Mouse (Mus musculus) spleen, adult 2 months (tissue): Measurements from ENCODE around the gene Nt5dc2. TPM values are rescaled to one million over a fixed set of nuclear protein-coding genes. Genes with fewer than 3 reads are reported as not detected.

Source experiments
- DNase-seq, 2 experiments: peaks; one replicate each; pipeline versions ENCODE4 v3.0.0 to v3.0.0-alpha.2; 2012 to 2021; ENCODE audit warnings: low spot score in 2 of 2, low read depth in 1 of 2
- H3K27ac ChIP-seq: fragments of 200-500 bp; 2 replicates; pipeline ENCODE4 v1.5.1; 2012; ENCODE audit warnings: low read length, inconsistent platforms; ENCODE audit not compliant: insufficient read depth
- H3K27me3 ChIP-seq: fragments of 200-500 bp; 2 replicates; pipeline ENCODE4 v1.6.1; 2012; ENCODE audit warnings: mild to moderate bottlenecking, moderate library complexity, low read length, inconsistent platforms; ENCODE audit not compliant: control insufficient read depth, insufficient read depth
- H3K36me3 ChIP-seq: fragments of 200-500 bp; 2 replicates; pipeline ENCODE4 v1.6.1; 2012; ENCODE audit warnings: mild to moderate bottlenecking, low read length, inconsistent platforms; ENCODE audit not compliant: control insufficient read depth, insufficient read depth
- H3K4me1 ChIP-seq: fragments of 200-500 bp; 2 replicates; pipeline ENCODE4 v1.6.1; 2011; ENCODE audit warnings: inconsistent platforms; ENCODE audit not compliant: control insufficient read depth, insufficient read depth, insufficient read length
- H3K4me3 ChIP-seq: fragments of 200-500 bp; 2 replicates; pipeline ENCODE4 v1.5.1; 2011; ENCODE audit warnings: mild to moderate bottlenecking, inconsistent platforms; ENCODE audit not compliant: insufficient read depth, insufficient read length; ENCODE audit errors: extremely low read depth
- CTCF ChIP-seq: fragments of 200-500 bp; IDR thresholded peaks from 2 replicates; pipeline ENCODE4 v1.5.1; 2011; ENCODE audit warnings: mild to moderate bottlenecking, inconsistent platforms; ENCODE audit not compliant: insufficient read depth, insufficient read length, insufficient replicate concordance; ENCODE audit errors: extremely low read depth
- POLR2A ChIP-seq: fragments of 200-500 bp; IDR thresholded peaks from 2 replicates; pipeline ENCODE4 v1.6.1; 2011; ENCODE audit warnings: low read depth, low read length, inconsistent platforms
- WGBS: fragments of 180-500 bp; shearing (Covaris S2); methylation state at CpG from one replicate; pipeline ENCODE4 v1.1.7; 2018; 5-methylcytosine and 5-hydroxymethylcytosine counted together
- polyA plus RNA-seq: library from polyadenylated mRNA; depleted of rRNA; stranded (reverse); fragments of >200 nt; gene quantifications from 2 replicates; pipeline ENCODE4 v1.2.3, GENCODE M21; 2012

Gene Nt5dc2
- polyA plus RNA-seq, 1 experiment: 30.3 TPM

- Histone ChIP-seq H3K36me3 (no peaks in the 10 kb centered on the region), H3K27ac (no peak overlapping the region), H3K4me3 (no peak overlapping the region), H3K4me1 (no peaks in the 10 kb centered on the region; the same call in 1 of the 2 replicates), H3K27me3 (no peaks in the 10 kb centered on the region)
- TF ChIP-seq CTCF: no peak
- WGBS: 82% methylated on average over 10 of the region's 10 CpGs
- DNase-seq: no peak
Measured at GRCm38 (mm10) chr14:31161638-31162037, 30.8 kb downstream of the Nt5dc2 start.

- no peak for DNase-seq
- H3K27me3 ChIP-seq: no peaks in the 10 kb centered on the region
Measured at GRCm38 (mm10) chr14:31164067-31164466, 33.2 kb downstream of the Nt5dc2 start.

GRCm38 (mm10) chr14:31165010-31165409 is 34.2 kb downstream of the Nt5dc2 start:
- TF ChIP-seq POLR2A: no peak
- no peak for TF ChIP-seq CTCF
- Histone ChIP-seq H3K27ac (no peak overlapping the region), H3K27me3 (no peaks in the 10 kb centered on the region), H3K4me1 (no peaks in the 10 kb centered on the region; the same call in 1 of the 2 replicates), H3K36me3 (no peaks in the 10 kb centered on the region), H3K4me3 (no peak overlapping the region)
- 68% methylated on average over 2 of the region's 2 CpGs for WGBS
- no peak for DNase-seq

More at GRCm38 (mm10) chr14:31164067-31164466, 33.2 kb downstream of the Nt5dc2 start:
- no peak for TF ChIP-seq CTCF
- no peak for TF ChIP-seq POLR2A
- H3K4me3 ChIP-seq: no peak overlapping the region
- no peaks in the 10 kb centered on the region for H3K36me3 ChIP-seq
- no peak overlapping the region for H3K27ac ChIP-seq
- H3K4me1 ChIP-seq: no peaks in the 10 kb centered on the region; the same call in 1 of the 2 replicates
- 71% methylated on average over 8 of the region's 8 CpGs for WGBS

GRCm38 (mm10) chr14:31165458-31165857 is 34.6 kb downstream of the Nt5dc2 start:
- no peak for TF ChIP-seq CTCF
- no peak for TF ChIP-seq POLR2A
- no peak for DNase-seq
- Histone ChIP-seq H3K4me1 (no peaks in the 10 kb centered on the region; the same call in 1 of the 2 replicates), H3K27ac (no peak overlapping the region), H3K36me3 (no peaks in the 10 kb centered on the region), H3K27me3 (no peaks in the 10 kb centered on the region), H3K4me3 (no peak overlapping the region)
- WGBS: 35% methylated on average over 7 of the region's 7 CpGs

GRCm38 (mm10) chr14:31165991-31166630 is 35.3 kb downstream of the Nt5dc2 start:
- H3K27ac ChIP-seq: no peak overlapping the region
- no peak for TF ChIP-seq CTCF
- TF ChIP-seq POLR2A: no peak
- peaks cover 3% of the 10 kb centered on the region for H3K36me3 ChIP-seq
- H3K4me3 ChIP-seq: no peak overlapping the region; the same call in 1 of the 2 replicates
- H3K27me3 ChIP-seq: no peaks in the 10 kb centered on the region
- 11% methylated on average over 10 of the region's 10 CpGs for WGBS
- H3K4me1 ChIP-seq: no peaks in the 10 kb centered on the region; the same call in 1 of the 2 replicates
- no peak for DNase-seq

GRCm38 (mm10) chr14:31166827-31167226 is 36.0 kb downstream of the Nt5dc2 start:
- DNase-seq: no peak
- WGBS: 55% methylated on average over 9 of the region's 9 CpGs
- no peak for TF ChIP-seq CTCF
- TF ChIP-seq POLR2A: no peak
- Histone ChIP-seq H3K4me3 (no peak overlapping the region), H3K27me3 (no peaks in the 10 kb centered on the region), H3K4me1 (no peaks in the 10 kb centered on the region; the same call in 1 of the 2 replicates), H3K27ac (no peak overlapping the region), H3K36me3 (peaks cover 11% of the 10 kb centered on the region)

GRCm38 (mm10) chr14:31168425-31168824 is 37.6 kb downstream of the Nt5dc2 start, which contains the start of gene Stab1:
Stab1 (minus strand) TSS chr14:31168641.
- H3K27me3 ChIP-seq: no peaks in the 10 kb centered on the region
- TF ChIP-seq CTCF (no peak), POLR2A (no peak)
- no peak for DNase-seq
- peaks cover 25% of the 10 kb centered on the region for H3K36me3 ChIP-seq
- no peak within 1 kb of the TSS for H3K4me3 ChIP-seq
- WGBS: 19% methylated on average over 10 of the region's 10 CpGs
- no peak within 1 kb of the TSS for H3K27ac ChIP-seq
- H3K4me1 ChIP-seq: no peaks in the 10 kb centered on the region; the same call in 1 of the 2 replicates
